Mouse (Mus musculus) cortical plate, adult 2 months (tissue): ENCODE results near the gene Zscan5b.

Experiments used
- CTCF ChIP-seq: fragments of 200-500 bp; IDR thresholded peaks from 2 replicates; pipeline ENCODE4 v1.5.1; 2011; ENCODE audit warnings: mild to moderate bottlenecking, control low read depth, low read length; ENCODE audit not compliant: insufficient read depth; ENCODE audit errors: extremely low read depth
- POLR2A ChIP-seq: fragments of 200-500 bp; IDR thresholded peaks from 2 replicates; pipeline ENCODE4 v1.6.1; 2011; ENCODE audit warnings: mild to moderate bottlenecking, low read length, control low read depth; ENCODE audit not compliant: insufficient read depth; ENCODE audit errors: extremely low read depth

DNA sequence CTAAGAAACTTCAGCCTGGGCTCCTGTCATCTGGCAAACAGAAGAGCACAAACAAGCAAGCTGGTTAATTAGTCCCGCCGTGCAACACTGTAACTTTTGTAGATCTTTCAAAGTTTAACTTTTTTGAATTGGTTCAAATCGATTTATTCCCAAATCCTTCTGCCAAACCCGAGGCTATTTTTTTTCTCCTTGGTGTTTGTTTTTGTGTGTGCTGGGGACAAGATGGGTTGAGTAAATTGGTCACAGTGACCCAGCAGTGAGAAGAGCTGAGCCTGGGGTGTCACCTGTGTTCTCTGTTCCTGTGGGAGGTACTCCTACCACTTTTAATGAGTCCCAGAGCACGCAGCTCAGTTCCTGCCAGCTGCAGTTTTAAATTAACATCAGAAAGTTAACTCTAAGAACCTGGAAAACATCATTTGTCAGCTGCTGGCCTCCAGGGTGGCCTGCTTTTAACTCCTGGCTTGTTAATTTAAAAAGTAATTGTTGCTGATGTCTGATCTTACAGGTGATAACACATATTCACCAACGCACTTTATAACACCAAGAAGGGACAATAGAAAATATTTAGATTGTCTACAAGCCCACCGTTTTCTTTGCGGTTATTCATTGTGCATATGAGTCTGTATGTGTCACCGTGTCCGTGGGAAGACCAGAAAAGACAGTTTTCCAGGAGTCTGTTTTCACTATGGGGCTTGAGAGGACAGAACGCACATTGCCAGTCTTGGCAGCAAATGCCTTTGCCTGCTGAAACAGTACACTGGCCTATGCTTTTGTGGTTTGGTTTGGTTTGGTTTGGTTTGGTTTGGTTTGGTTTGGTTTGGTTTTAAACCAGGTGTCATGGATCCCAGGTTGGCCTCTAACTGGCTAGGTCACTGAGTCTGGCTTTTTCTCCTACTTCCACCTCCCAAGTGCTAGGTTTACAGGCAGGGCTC is 22.5 kb downstream of the Zscan5b start:
- TF ChIP-seq POLR2A (no peak), CTCF (no peak)
